Mouse (Mus musculus): ENCODE results near the gene Tmigd1.

- TF ChIP-seq EP300 (IDR thresholded peaks at IDR 0.05) (no peak), CTCF (IDR thresholded peaks at IDR 0.05) (no peak)
Measured at GRCm38 (mm10) chr11:76945386-76946202, 43.6 kb downstream of the Tmigd1 start.

All from lung, postnatal 0 days (tissue).